Mouse (Mus musculus): Measurements from ENCODE around the gene Crybb3. TPM values are rescaled to one million over a fixed set of nuclear protein-coding genes. Genes with fewer than 3 reads are reported as not detected.
A peak's percentile ranks its signal among the peaks of the same experiment; 100 is the strongest.

Gene Crybb3
- total and polyA plus RNA-seq, 2 experiments from 2014 or later: 0.89 TPM; not detected in 1

GRCm38 (mm10) chr5:113120741-113121590, 39.6 kb upstream of the Crybb3 start:
- ATAC-seq (ENCODE audit: insufficient read depth, low read depth) (no peak; the same call in 1 of the 2 replicates), DNase-seq (ENCODE audit: low spot score) (no peak)
- TF ChIP-seq CTCF (IDR thresholded peaks at IDR 0.05; ENCODE audit: low read depth): no peak
- no peak for TF ChIP-seq EP300 (IDR thresholded peaks at IDR 0.05; ENCODE audit: low read depth)
- Histone ChIP-seq H3K9me3 (replicated peaks; ENCODE audit: control insufficient read depth, low read length) (no peaks in the 10 kb centered on the region), H3K9ac (replicated peaks; ENCODE audit: low read depth, low read length) (peak overlapping the region; percentile 37), H3K27me3 (ENCODE audit: control insufficient read depth, insufficient read depth, low read length) (no peaks in the 10 kb centered on the region), H3K4me3 (ENCODE audit: low read depth, low read length) (no peak overlapping the region), H3K4me2 (ENCODE audit: low read depth, low read length) (no peak overlapping the region), H3K36me3 (replicated peaks; ENCODE audit: control insufficient read depth, insufficient read depth, low read length) (no peaks in the 10 kb centered on the region), H3K27ac (ENCODE audit: low read depth) (peak overlapping the region; percentile 40; the same call in 1 of the 2 replicates), H3K4me1 (ENCODE audit: control insufficient read depth, insufficient read depth) (peaks cover 36% of the 10 kb centered on the region)
- 41% methylated on average over 15 of the region's 15 CpGs for WGBS

GRCm38 (mm10) chr5:113119861-113120465, 38.6 kb upstream of the Crybb3 start:
- H3K4me1 ChIP-seq (ENCODE audit: control insufficient read depth, insufficient read depth): peaks cover 42% of the 10 kb centered on the region
- H3K4me3 ChIP-seq (ENCODE audit: low read depth, low read length): no peak overlapping the region
- 0 out of 2 replicates have a peak overlapping the region, but pooled peaks have one; percentile 24 for H3K27ac ChIP-seq (ENCODE audit: low read depth)
- no peak for ATAC-seq (ENCODE audit: insufficient read depth, low read depth)
- 42% methylated on average over 13 of the region's 13 CpGs for WGBS
- no peak overlapping the region for H3K4me2 ChIP-seq (ENCODE audit: low read depth, low read length)
- no peaks in the 10 kb centered on the region for H3K27me3 ChIP-seq (ENCODE audit: control insufficient read depth, insufficient read depth, low read length)
- H3K9me3 ChIP-seq (replicated peaks; ENCODE audit: control insufficient read depth, low read length): no peaks in the 10 kb centered on the region
- no peak for DNase-seq (ENCODE audit: low spot score)
- H3K36me3 ChIP-seq (replicated peaks; ENCODE audit: control insufficient read depth, insufficient read depth, low read length): 0 out of 2 replicates have a peak, but pooled peaks cover 6% of the 10 kb centered on the region
- no peak overlapping the region for H3K9ac ChIP-seq (replicated peaks; ENCODE audit: low read depth, low read length)
- TF ChIP-seq EP300 (IDR thresholded peaks at IDR 0.05; ENCODE audit: low read depth): no peak
- no peak for TF ChIP-seq CTCF (IDR thresholded peaks at IDR 0.05; ENCODE audit: low read depth)

- TF ChIP-seq EP300 (IDR thresholded peaks at IDR 0.05; ENCODE audit: low read depth) (no peak), CTCF (IDR thresholded peaks at IDR 0.05; ENCODE audit: low read depth) (no peak)
- Histone ChIP-seq H3K4me2 (ENCODE audit: low read depth, low read length) (no peak overlapping the region), H3K4me3 (ENCODE audit: low read depth, low read length) (no peak overlapping the region), H3K27me3 (ENCODE audit: control insufficient read depth, insufficient read depth, low read length) (no peaks in the 10 kb centered on the region), H3K36me3 (replicated peaks; ENCODE audit: control insufficient read depth, insufficient read depth, low read length) (0 out of 2 replicates have a peak, but pooled peaks cover 6% of the 10 kb centered on the region), H3K27ac (ENCODE audit: low read depth) (0 out of 2 replicates have a peak overlapping the region, but pooled peaks have one; percentile 24), H3K9me3 (replicated peaks; ENCODE audit: control insufficient read depth, low read length) (no peaks in the 10 kb centered on the region), H3K4me1 (ENCODE audit: control insufficient read depth, insufficient read depth) (peaks cover 48% of the 10 kb centered on the region), H3K9ac (replicated peaks; ENCODE audit: low read depth, low read length) (no peak overlapping the region)
- 64% methylated on average over 9 of the region's 9 CpGs for WGBS
- DNase-seq (ENCODE audit: low spot score) (no peak), ATAC-seq (ENCODE audit: insufficient read depth, low read depth) (no peak)
These were observed 37.9 kb upstream of the Crybb3 start for GRCm38 (mm10) chr5:113119291-113119690.

- Histone ChIP-seq H3K27ac (ENCODE audit: low read depth) (no peak overlapping the region), H3K9me3 (replicated peaks; ENCODE audit: control insufficient read depth, low read length) (no peaks in the 10 kb centered on the region), H3K9ac (replicated peaks; ENCODE audit: low read depth, low read length) (no peak overlapping the region), H3K27me3 (ENCODE audit: control insufficient read depth, insufficient read depth, low read length) (no peaks in the 10 kb centered on the region), H3K4me1 (ENCODE audit: control insufficient read depth, insufficient read depth) (peaks cover 52% of the 10 kb centered on the region), H3K36me3 (replicated peaks; ENCODE audit: control insufficient read depth, insufficient read depth, low read length) (0 out of 2 replicates have a peak, but pooled peaks cover 6% of the 10 kb centered on the region), H3K4me2 (ENCODE audit: low read depth, low read length) (no peak overlapping the region), H3K4me3 (ENCODE audit: low read depth, low read length) (no peak overlapping the region)
- TF ChIP-seq EP300 (IDR thresholded peaks at IDR 0.05; ENCODE audit: low read depth) (no peak), CTCF (IDR thresholded peaks at IDR 0.05; ENCODE audit: low read depth) (no peak)
- 53% methylated on average over 6 of the region's 6 CpGs for WGBS
- DNase-seq (ENCODE audit: low spot score) (no peak), ATAC-seq (ENCODE audit: insufficient read depth, low read depth) (no peak)
These were observed 37.3 kb upstream of the Crybb3 start for GRCm38 (mm10) chr5:113118695-113119094.

DNA sequence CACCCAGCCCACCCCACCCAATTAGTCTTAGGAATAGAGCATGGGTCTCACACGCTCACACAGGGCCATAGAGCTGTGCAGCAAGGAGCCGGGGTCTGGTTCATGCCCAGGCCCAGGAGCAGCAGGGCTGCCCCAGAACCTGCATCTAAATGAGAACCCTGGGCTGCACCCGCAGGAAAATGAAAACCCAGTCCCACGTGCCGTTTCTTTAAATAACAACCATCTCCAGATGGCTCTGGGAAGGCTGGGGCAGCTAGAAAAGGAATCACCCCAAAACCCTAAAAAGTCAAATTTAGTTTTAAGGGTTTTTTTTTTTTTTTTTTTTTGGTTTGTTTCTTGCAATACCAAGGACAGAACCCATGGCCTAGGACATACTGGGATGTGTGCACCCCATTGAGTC, 36.0 kb upstream of the Crybb3 start:
- no peaks in the 10 kb centered on the region for H3K9me3 ChIP-seq (replicated peaks; ENCODE audit: control insufficient read depth, low read length)
- no peak overlapping the region for H3K4me3 ChIP-seq (ENCODE audit: low read depth, low read length)
- WGBS: 65% methylated on average over 5 of the region's 5 CpGs
- H3K4me2 ChIP-seq (ENCODE audit: low read depth, low read length): no peak overlapping the region
- H3K9ac ChIP-seq (replicated peaks; ENCODE audit: low read depth, low read length): no peak overlapping the region
- H3K27ac ChIP-seq (ENCODE audit: low read depth): no peak overlapping the region
- H3K36me3 ChIP-seq (replicated peaks; ENCODE audit: control insufficient read depth, insufficient read depth, low read length): 0 out of 2 replicates have a peak, but pooled peaks cover 6% of the 10 kb centered on the region
- H3K27me3 ChIP-seq (ENCODE audit: control insufficient read depth, insufficient read depth, low read length): no peaks in the 10 kb centered on the region
- peaks cover 53% of the 10 kb centered on the region for H3K4me1 ChIP-seq (ENCODE audit: control insufficient read depth, insufficient read depth)
- DNase-seq (ENCODE audit: low spot score) (no peak), ATAC-seq (ENCODE audit: insufficient read depth, low read depth) (no peak)
- TF ChIP-seq EP300 (IDR thresholded peaks at IDR 0.05; ENCODE audit: low read depth) (no peak), CTCF (IDR thresholded peaks at IDR 0.05; ENCODE audit: low read depth) (no peak)

Measured in heart, postnatal 0 days (tissue).